Mouse (Mus musculus) liver, embryonic 15.5 days (tissue): Measurements from ENCODE around the gene Lonp1. TPM values are rescaled to one million over a fixed set of nuclear protein-coding genes. Genes with fewer than 3 reads are reported as not detected.

Experiments used
- ATAC-seq: fragments of 200-750 bp; cut with Nextera tagmentation; 2 replicates; pipeline ENCODE4 v1.8.0; 2017; ENCODE audit warnings: moderate number of reproducible peaks, mild to moderate bottlenecking, moderate library complexity; ENCODE audit not compliant: insufficient read depth
- H3K27ac ChIP-seq: fragments of 300-500 bp; sonication (generic); replicated peaks from 2 replicates; pipeline ENCODE4 v1.5.1; 2015; ENCODE audit warnings: mild to moderate bottlenecking, inconsistent platforms
- H3K27me3 ChIP-seq: fragments of 300-500 bp; sonication (generic); 2 replicates; pipeline ENCODE4 v1.6.1; 2015; ENCODE audit warnings: mild to moderate bottlenecking, inconsistent platforms
- H3K36me3 ChIP-seq: fragments of 300-500 bp; sonication (generic); replicated peaks from 2 replicates; pipeline ENCODE4 v1.6.1; 2015; ENCODE audit warnings: moderate library complexity, mild to moderate bottlenecking, inconsistent platforms
- H3K4me1 ChIP-seq: fragments of 300-500 bp; sonication (generic); replicated peaks from 2 replicates; pipeline ENCODE4 v1.6.1; 2015; ENCODE audit warnings: inconsistent platforms
- H3K4me2 ChIP-seq: fragments of 300-500 bp; sonication (generic); 2 replicates; pipeline ENCODE4 v1.6.1; 2015; ENCODE audit warnings: moderate library complexity, mild to moderate bottlenecking, inconsistent platforms
- H3K4me3 ChIP-seq: fragments of 300-500 bp; sonication (generic); replicated peaks from 2 replicates; pipeline ENCODE4 v1.5.1; 2015; ENCODE audit warnings: mild to moderate bottlenecking, inconsistent platforms
- H3K9ac ChIP-seq: fragments of 300-500 bp; sonication (generic); 2 replicates; pipeline ENCODE4 v1.6.1; 2015; ENCODE audit warnings: moderate library complexity, mild to moderate bottlenecking, inconsistent platforms
- H3K9me3 ChIP-seq: fragments of 300-500 bp; sonication (generic); replicated peaks from 2 replicates; pipeline ENCODE4 v1.6.1; 2016; ENCODE audit warnings: inconsistent platforms
- WGBS: fragments of 180-500 bp; shearing (Covaris S2); methylation state at CpG from one replicate; pipeline ENCODE4 v1.1.7; 2015; ENCODE audit warnings: mixed read lengths; ENCODE audit not compliant: insufficient replicate concordance; 5-methylcytosine and 5-hydroxymethylcytosine counted together
- polyA plus RNA-seq: library from polyadenylated mRNA; unstranded; fragments of >200 nt; fragmentation: Nextera tagmentation; extraction: Ambion mirVana; gene quantifications from 2 replicates; pipeline ENCODE4 v1.2.1, GENCODE M21; 2015

The Lonp1 gene
- polyA plus RNA-seq, 1 experiment from 2014 or later: 36.9 TPM

DNA sequence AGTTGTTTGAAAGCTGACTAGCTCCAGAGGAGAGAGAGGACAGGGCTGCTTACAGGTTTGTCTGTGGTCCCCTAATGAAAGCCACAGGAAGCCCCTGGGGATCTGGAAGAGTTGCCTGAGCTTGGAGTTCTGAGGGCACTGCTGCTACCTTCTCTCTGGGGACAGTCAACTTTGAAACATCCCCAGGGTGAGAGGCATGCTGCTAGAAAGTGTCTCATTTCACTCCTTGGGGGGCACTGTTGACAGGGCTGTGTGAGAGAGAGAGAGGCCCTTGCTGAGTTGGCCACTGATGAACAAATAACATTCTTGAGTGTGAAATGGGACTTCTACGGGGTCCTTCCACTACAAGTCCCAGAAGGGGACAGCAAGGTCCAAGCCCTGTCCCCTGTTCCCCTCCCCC lies 38.9 kb downstream of the Lonp1 start:
- H3K4me1 ChIP-seq: peaks cover 51% of the 10 kb centered on the region
- no peaks in the 10 kb centered on the region for H3K27me3 ChIP-seq
- H3K4me3 ChIP-seq: no peak overlapping the region
- no peaks in the 10 kb centered on the region for H3K9me3 ChIP-seq
- H3K36me3 ChIP-seq: peaks cover 71% of the 10 kb centered on the region
- WGBS: 97% methylated on average over 1 of the region's 1 CpGs
- no peak overlapping the region for H3K27ac ChIP-seq
- no peak for ATAC-seq
- H3K9ac ChIP-seq: peak overlapping the region; percentile 12; the same call in 1 of the 2 replicates
- peak overlapping the region; percentile 88 for H3K4me2 ChIP-seq

DNA sequence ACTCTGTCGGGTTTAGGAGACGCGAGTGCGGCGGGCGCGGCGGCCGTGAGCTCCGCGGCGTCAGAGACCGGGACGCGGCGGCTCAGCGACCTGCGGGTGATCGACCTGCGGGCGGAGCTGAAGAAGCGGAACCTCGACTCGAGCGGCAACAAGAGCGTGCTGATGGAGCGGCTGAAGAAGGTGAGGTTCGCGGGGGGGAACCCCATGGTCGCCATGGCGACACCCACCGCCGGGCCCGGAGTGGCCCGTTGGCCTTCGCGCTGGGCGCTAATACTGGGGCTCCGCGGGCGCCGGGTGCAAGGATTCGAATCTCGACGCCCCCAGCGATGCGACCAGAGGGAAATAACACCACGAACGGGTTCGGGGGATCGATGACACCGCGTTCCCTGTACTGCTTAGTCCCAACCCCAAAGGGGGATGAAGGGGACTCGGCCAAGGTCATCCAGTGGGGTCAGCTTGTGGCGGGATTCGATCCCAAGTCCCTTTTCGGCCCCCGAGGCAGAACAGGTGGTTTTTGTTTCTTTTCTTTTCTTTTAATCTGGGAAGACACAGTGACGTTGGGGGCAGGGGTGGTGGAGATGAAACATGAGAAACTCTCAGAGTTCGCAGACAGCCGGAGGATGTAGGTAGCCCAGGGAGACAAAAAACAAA lies 41.4 kb downstream of the Lonp1 start:
- Histone ChIP-seq H3K27ac (peak overlapping the region; percentile 99), H3K4me3 (peak overlapping the region; percentile 95), H3K4me2 (peak overlapping the region; percentile 88), H3K27me3 (no peaks in the 10 kb centered on the region), H3K9ac (peak overlapping the region; percentile 90), H3K9me3 (no peaks in the 10 kb centered on the region), H3K4me1 (peaks cover 62% of the 10 kb centered on the region), H3K36me3 (peaks cover 71% of the 10 kb centered on the region)
- WGBS: under 1% methylated on average over 61 of the region's 61 CpGs
- ATAC-seq: peak; percentile 10; the same call in 1 of the 2 replicates

DNA sequence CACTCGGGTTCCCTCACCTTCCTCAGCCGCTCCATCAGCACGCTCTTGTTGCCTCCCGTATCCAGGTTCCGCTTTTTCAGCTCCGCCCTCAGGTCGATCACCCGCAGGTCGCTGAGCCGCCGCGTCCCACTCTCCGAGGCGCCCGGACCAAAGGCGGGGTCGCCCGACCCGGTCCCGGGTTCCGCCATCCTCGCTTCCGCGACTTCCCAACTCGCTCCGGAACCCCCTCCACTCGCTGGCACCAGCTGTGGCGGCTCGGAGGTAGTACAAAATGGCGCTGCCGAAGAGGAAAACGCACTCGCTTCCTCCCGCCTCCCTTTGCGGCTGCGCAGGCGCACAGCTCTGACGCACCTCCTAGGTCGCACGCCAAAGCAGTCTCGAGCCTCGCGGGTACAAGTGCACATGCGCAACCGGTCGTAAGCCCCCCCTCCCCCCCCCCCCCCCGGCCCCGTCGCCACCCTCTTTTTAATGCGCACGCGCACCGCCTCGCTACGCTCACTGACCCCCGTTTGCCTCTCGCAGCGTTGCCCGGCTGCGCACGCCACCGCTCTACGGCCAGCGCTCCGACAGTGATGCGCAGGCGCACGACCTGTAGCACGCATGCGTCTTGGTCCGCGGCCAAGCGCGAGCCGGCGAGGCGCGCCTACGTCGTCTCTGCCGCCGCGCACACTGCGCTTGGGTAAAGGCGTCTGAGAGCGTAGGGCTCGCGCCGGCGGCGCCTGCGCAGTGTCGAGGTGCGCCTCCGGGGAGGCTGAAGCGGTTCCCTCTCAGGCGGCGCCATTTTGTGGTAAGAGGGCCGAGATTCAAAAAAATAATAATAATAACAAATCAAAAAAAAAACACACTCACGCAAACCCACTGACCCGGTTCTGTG lies 42.2 kb downstream of the Lonp1 start, which contains the start of the genes Safb2 and Safb:
Safb2 (minus strand) TSS at position 329 of the 874 bp plus-strand sequence.
Safb (plus strand) TSS at position 569 of the 874 bp plus-strand sequence.
- peak within 1 kb of the TSS; percentile 88 for H3K4me2 ChIP-seq
- peak within 1 kb of the TSS; percentile 99 for H3K27ac ChIP-seq
- H3K9ac ChIP-seq: peak within 1 kb of the TSS; percentile 93
- no peaks in the 10 kb centered on the region for H3K9me3 ChIP-seq
- peaks cover 62% of the 10 kb centered on the region for H3K4me1 ChIP-seq
- peak within 1 kb of the TSS; percentile 95 for H3K4me3 ChIP-seq
- WGBS: under 1% methylated on average over 98 of the region's 101 CpGs
- no peaks in the 10 kb centered on the region for H3K27me3 ChIP-seq
- peaks cover 71% of the 10 kb centered on the region for H3K36me3 ChIP-seq
- peak; percentile 93 for ATAC-seq

DNA sequence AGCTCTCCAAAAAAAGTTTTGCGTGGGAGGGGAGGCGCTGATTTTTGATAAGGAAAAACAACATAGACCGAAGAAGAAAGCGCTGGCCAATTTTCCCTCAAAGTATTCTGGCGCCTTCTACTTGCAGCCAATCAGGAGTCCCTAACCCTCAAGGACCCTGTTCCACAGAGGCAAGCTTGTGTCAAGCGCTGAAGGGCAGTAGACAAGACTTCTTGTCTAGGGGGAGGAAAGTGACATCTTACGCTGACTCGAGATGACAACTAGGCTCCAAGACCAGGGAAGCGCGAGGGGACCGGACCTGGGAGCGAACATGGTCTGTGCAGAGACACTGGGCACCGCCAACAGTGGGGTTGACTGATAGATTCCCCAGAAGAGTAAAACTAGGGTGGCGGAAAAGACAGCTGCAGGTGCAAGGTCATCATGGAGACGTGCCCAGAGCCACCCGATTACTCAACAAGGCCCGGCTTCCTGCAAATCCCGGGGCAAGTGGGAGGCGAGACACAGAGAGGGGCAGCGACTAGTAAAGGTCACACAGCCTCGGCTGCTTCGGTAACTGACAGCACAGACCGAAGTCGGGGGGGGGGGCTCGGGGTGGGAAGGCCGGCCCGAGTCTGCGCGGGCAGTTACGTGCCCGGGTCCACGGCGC lies 43.0 kb downstream of the Lonp1 start:
- Histone ChIP-seq H3K9ac (peak overlapping the region; percentile 93), H3K27me3 (no peaks in the 10 kb centered on the region), H3K36me3 (peaks cover 71% of the 10 kb centered on the region), H3K27ac (peak overlapping the region; percentile 99), H3K9me3 (no peaks in the 10 kb centered on the region), H3K4me1 (peaks cover 62% of the 10 kb centered on the region), H3K4me3 (peak overlapping the region; percentile 95), H3K4me2 (peak overlapping the region; percentile 88)
- ATAC-seq: peak; percentile 0; the same call in 1 of the 2 replicates
- WGBS: under 1% methylated on average over 32 of the region's 33 CpGs

DNA sequence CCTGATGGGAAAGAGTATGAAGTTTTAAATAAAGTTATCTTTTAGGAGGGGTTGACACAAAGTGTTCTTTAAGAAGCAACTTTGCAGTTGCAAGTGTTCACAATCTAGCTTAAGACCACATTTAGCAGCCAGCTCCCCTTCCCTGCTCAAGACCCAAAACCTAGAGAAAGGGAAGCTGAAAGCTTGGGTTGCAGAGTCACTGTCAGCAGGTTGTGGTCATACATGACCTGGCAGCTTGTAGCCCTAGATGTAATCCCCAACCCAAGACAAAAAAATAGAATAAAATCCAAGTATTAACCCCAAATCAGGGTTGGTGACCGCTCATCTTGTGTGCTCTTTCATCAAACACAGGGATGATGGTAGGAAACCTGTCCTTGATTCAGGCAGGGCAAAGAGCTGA lies 43.6 kb downstream of the Lonp1 start:
- peak overlapping the region; percentile 93 for H3K9ac ChIP-seq
- H3K4me3 ChIP-seq: peak overlapping the region; percentile 95
- peaks cover 58% of the 10 kb centered on the region for H3K4me1 ChIP-seq
- H3K4me2 ChIP-seq: peak overlapping the region; percentile 88
- H3K9me3 ChIP-seq: no peaks in the 10 kb centered on the region
- H3K27me3 ChIP-seq: no peaks in the 10 kb centered on the region
- peaks cover 71% of the 10 kb centered on the region for H3K36me3 ChIP-seq
- H3K27ac ChIP-seq: peak overlapping the region; percentile 99
- no peak for ATAC-seq
- 65% methylated on average over 1 of the region's 1 CpGs for WGBS

DNA sequence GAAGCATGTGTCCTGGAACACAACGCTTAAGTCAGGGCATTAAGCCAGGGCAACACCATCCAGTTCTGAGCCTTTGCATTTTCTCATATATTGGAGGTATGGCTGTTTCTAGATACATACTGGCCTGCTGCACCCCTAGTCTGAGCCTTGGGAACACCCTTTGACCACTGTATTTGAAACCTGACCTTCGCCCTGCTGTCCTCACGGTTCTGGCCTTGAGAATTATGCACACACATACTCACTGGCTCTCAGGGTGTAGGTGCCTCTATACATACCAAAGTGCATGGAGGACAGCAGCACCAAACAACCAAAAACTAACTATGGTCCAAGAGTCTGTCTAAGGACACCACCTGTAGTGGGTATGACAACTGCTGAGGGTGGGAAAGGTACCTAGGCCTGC lies 53.7 kb downstream of the Lonp1 start:
- 90% methylated on average over 3 of the region's 3 CpGs for WGBS
- H3K36me3 ChIP-seq: peaks cover 96% of the 10 kb centered on the region
- no peak overlapping the region for H3K4me3 ChIP-seq
- H3K4me2 ChIP-seq: no peak overlapping the region
- no peaks in the 10 kb centered on the region; the same call in 1 of the 2 replicates for H3K4me1 ChIP-seq
- H3K27me3 ChIP-seq: no peaks in the 10 kb centered on the region
- no peak overlapping the region for H3K9ac ChIP-seq
- no peaks in the 10 kb centered on the region for H3K9me3 ChIP-seq
- H3K27ac ChIP-seq: 0 out of 2 replicates have a peak overlapping the region, but pooled peaks have one; percentile 3
- no peak for ATAC-seq

DNA sequence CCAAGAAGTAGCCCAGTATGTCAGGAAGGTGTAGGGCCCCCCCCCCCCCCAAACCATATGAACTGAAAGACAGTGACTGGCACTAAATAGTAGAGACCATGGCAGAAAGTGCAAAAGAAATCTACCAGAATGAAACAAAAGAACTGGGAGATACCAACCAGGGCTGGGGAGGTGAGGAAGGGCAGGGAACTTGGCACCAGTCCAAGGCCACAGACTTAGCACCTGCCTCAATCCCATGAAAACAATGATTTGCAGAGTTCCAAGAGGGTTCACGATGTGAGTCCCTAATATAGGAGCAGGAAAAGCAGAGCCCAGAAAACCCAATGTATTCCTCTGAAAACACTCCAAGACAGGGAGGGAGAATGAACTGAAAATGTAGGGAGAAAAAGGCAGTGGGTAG lies 54.5 kb downstream of the Lonp1 start:
- H3K9ac ChIP-seq: no peak overlapping the region
- no peaks in the 10 kb centered on the region for H3K27me3 ChIP-seq
- 73% methylated on average over 1 of the region's 1 CpGs for WGBS
- H3K4me1 ChIP-seq: no peaks in the 10 kb centered on the region; the same call in 1 of the 2 replicates
- no peak overlapping the region for H3K4me3 ChIP-seq
- H3K36me3 ChIP-seq: peaks cover 96% of the 10 kb centered on the region
- no peak for ATAC-seq
- H3K27ac ChIP-seq: no peak overlapping the region
- no peaks in the 10 kb centered on the region for H3K9me3 ChIP-seq
- no peak overlapping the region for H3K4me2 ChIP-seq

DNA sequence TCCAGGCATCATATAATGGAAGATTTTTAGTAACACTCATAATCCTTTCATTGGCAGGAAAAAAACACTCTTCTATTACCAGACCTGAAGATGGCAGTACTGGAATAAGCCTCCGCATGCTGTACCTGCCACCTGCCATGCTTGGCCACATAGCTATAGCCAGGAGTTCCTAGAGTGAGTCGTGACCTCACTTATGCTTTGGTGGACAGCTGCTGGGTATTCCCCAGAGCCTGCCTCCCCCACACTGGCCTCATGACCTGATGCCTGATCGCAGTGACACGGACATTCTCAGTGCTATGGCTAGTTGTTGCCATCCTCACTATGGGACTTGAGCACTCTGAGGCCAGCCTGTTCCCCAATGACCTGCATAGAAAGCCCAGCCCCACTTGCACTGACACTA lies 56.4 kb downstream of the Lonp1 start:
- ATAC-seq: no peak
- WGBS: 92% methylated on average over 4 of the region's 4 CpGs
- H3K9me3 ChIP-seq: no peaks in the 10 kb centered on the region
- H3K27ac ChIP-seq: no peak overlapping the region
- H3K36me3 ChIP-seq: peaks cover 99% of the 10 kb centered on the region
- H3K4me2 ChIP-seq: no peak overlapping the region
- H3K9ac ChIP-seq: no peak overlapping the region
- no peaks in the 10 kb centered on the region for H3K27me3 ChIP-seq
- H3K4me1 ChIP-seq: no peaks in the 10 kb centered on the region; the same call in 1 of the 2 replicates
- H3K4me3 ChIP-seq: no peak overlapping the region

DNA sequence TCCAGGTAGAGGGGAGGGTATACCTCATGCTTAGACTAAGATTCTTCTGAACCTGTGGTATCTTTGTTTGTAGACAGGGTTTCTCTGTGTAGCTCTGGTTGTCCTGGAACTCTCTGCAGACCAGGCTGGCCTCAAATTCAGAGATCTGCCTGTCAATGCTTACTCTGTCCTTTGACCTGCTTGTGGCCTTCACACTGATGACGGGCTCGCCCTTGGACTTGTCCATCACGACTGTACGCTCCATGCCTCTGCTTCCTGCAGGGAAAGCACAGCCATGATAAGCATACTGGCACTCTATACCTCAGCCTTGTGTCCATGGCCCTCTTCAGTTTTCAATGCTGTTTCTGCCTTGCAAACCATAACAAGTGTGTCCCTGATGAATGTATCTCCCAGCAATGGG lies 59.3 kb downstream of the Lonp1 start:
- no peaks in the 10 kb centered on the region for H3K9me3 ChIP-seq
- no peaks in the 10 kb centered on the region; the same call in 1 of the 2 replicates for H3K4me1 ChIP-seq
- ATAC-seq: no peak
- WGBS: 82% methylated on average over 4 of the region's 4 CpGs
- H3K4me3 ChIP-seq: no peak overlapping the region
- peaks cover 100% of the 10 kb centered on the region for H3K36me3 ChIP-seq
- H3K27ac ChIP-seq: no peak overlapping the region
- H3K27me3 ChIP-seq: no peaks in the 10 kb centered on the region
- H3K9ac ChIP-seq: no peak overlapping the region
- no peak overlapping the region for H3K4me2 ChIP-seq

DNA sequence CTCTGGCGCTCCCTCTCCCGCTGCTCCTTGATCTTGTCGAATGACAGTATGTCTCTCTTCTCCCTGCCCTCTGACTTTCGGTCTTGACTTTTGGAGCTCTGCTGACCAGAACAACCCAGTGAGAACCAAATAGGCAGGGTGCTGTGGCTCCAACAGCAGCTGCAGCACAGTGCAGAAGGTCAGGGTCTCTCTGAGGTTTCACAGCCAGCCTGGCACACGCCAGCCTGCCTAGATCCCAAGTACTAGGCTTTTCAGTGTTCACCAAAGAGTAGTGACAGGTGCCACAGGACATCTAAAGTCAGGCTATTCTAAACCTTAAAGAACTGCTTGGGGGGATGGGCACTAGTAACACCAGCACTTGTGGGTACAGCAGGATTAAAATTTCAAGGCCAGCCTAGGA lies 59.8 kb downstream of the Lonp1 start:
- WGBS: 93% methylated on average over 5 of the region's 5 CpGs
- H3K4me2 ChIP-seq: no peak overlapping the region
- no peak for ATAC-seq
- H3K27me3 ChIP-seq: no peaks in the 10 kb centered on the region
- no peaks in the 10 kb centered on the region for H3K9me3 ChIP-seq
- H3K4me1 ChIP-seq: no peaks in the 10 kb centered on the region
- peaks cover 100% of the 10 kb centered on the region for H3K36me3 ChIP-seq
- H3K4me3 ChIP-seq: no peak overlapping the region
- no peak overlapping the region for H3K27ac ChIP-seq
- no peak overlapping the region for H3K9ac ChIP-seq

DNA sequence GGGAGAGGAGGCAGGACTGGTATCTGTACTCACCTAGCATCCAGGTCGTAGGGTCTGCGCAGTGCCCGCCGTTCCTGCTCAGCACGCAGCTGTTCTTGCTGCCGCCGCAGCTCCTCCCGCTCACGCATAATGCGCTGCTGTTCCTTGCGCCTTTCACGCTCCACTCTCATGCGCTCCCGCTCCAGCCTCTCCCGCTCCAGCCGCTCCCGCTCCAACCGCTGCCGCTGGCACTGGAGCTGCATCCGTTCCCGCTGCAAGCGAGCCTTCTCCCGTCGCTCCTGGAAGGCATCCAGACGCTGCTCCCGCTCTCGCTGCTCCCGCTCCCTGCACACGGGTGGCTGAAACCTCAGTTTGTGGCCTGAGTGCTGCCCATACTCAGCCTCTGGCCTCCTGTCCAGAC lies 60.4 kb downstream of the Lonp1 start:
- Histone ChIP-seq H3K4me2 (no peak overlapping the region), H3K27ac (no peak overlapping the region), H3K27me3 (no peaks in the 10 kb centered on the region), H3K9me3 (no peaks in the 10 kb centered on the region), H3K4me1 (no peaks in the 10 kb centered on the region), H3K4me3 (no peak overlapping the region), H3K36me3 (peaks cover 100% of the 10 kb centered on the region), H3K9ac (no peak overlapping the region)
- ATAC-seq: no peak
- 95% methylated on average over 29 of the region's 29 CpGs for WGBS
